Mouse (Mus musculus) frontal cortex, postnatal 14 days (tissue): Measurements from ENCODE around the gene Cpsf6.

Experiments used
- DNase-seq, 2 experiments: peaks; one replicate each; pipeline ENCODE4 v3.0.0; 2022; ENCODE audit warnings: low spot score in 2 of 2

The Cpsf6 gene

GRCm38 (mm10) chr10:117323782-117324181, 56.0 kb downstream of the Cpsf6 start:
- DNase-seq = no peak

GRCm38 (mm10) chr10:117322630-117323029, 57.2 kb downstream of the Cpsf6 start:
- no peak for DNase-seq

- no peak for DNase-seq
Measured at GRCm38 (mm10) chr10:117320571-117320981, 59.2 kb downstream of the Cpsf6 start.

GRCm38 (mm10) chr10:117316391-117316790, 63.4 kb downstream of the Cpsf6 start:
- no peak for DNase-seq

- DNase-seq = no peak
Measured at GRCm38 (mm10) chr10:117313133-117313532, 66.7 kb downstream of the Cpsf6 start.

- DNase-seq = no peak
Measured at GRCm38 (mm10) chr10:117312168-117312567, 67.6 kb downstream of the Cpsf6 start.

GRCm38 (mm10) chr10:117304371-117304770, 75.4 kb downstream of the Cpsf6 start:
- DNase-seq = no peak

- no peak for DNase-seq
Measured at GRCm38 (mm10) chr10:117301688-117302087, 78.1 kb downstream of the Cpsf6 start.

- no peak for DNase-seq
Measured at GRCm38 (mm10) chr10:117299901-117300520, 79.8 kb downstream of the Cpsf6 start.

- no peak for DNase-seq
Measured at GRCm38 (mm10) chr10:117299106-117299505, 80.7 kb downstream of the Cpsf6 start.

- DNase-seq = no peak
Measured at GRCm38 (mm10) chr10:117298336-117298735, 81.5 kb downstream of the Cpsf6 start.
